Mouse (Mus musculus) gastrocnemius, postnatal 25 days (tissue): ENCODE results near the gene Lamc1. TPM values are rescaled to one million over a fixed set of nuclear protein-coding genes. Genes with fewer than 3 reads are reported as not detected.

ENCODE experiments used
- DNase-seq: peaks from one replicate; pipeline ENCODE4 v3.0.0; 2022
- total RNA-seq, 2 experiments: library from RNA; stranded (reverse); gene quantifications; 1 replicate in 1 of 2; 2 replicates in 1 of 2; pipeline ENCODE4 v1.2.3; 2021

Lamc1 gene
- total RNA-seq, 2 experiments from 2014 or later, result 102 to 113 TPM

DNA sequence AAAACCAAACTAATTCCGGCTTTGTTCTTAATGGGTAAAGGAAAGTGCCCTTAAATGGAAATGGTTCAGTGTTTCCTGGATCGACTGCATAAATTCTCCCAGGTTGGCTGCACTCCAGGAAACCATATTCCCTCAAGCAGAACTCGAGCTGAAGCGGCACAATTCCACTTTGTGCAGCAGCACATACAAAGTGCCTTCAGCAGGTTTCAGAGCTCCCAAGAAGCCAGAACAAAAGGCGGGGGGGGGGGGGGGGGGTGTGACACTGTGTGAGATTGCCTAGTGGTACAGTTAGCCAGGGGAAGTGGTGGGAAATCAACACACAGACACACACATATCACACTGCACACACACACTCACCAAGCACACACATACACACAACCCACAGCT lies 140.7 kb downstream of the Lamc1 start:
- DNase-seq, result no peak

DNA sequence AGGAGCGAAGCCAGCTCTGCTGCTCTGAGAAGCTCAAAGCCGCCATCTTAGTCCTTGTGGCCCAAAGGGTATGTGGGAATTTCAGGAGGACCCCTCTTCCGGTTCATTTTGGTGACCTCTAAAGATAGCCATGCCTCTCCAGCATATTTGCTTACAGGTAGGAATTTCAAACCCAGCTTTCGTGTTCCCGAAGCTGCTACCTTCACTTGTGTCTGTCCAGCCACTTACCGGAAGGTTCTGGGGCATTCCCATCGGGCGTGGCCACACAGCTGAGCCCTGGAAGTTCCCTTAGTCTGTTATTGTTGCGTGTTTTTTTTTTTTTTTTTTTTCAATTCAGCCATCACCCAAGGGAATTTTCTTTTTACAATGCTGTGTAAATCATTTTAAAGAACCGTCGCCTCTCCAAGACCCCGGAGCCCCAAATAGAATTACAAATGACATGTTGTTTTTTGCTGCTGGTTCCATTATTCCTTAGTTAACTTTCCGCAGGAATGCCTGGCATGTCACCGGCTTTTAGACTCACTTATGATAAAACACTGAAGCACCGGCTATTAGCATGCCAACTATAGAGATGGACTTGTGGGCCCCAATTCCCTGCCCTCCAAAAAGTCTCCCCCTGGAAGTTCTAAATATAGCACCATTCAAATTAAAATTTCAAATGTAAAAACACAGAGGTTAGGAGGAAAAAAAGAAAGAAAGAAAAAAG lies 141.2 kb downstream of the Lamc1 start:
- no peak for DNase-seq

DNA sequence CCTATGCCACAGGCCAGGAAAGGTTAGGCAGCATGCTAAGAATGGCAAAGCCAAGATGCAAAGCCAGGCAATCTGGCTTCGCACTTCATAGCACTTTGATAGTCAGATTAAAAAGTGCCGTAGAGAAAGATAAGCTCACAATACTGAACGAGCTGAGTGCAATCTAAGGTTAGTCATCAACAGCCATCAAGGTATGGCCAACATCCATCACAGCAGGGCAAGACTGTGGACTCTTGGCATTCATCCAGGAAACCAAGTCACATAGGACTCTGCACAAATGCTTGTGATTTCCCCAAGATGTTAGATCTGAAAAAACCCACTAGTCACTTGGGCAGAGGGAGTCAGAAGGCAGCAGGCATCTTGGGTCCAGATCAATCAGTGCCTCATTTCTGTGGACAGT lies 144.5 kb downstream of the Lamc1 start:
- DNase-seq, result no peak

DNA sequence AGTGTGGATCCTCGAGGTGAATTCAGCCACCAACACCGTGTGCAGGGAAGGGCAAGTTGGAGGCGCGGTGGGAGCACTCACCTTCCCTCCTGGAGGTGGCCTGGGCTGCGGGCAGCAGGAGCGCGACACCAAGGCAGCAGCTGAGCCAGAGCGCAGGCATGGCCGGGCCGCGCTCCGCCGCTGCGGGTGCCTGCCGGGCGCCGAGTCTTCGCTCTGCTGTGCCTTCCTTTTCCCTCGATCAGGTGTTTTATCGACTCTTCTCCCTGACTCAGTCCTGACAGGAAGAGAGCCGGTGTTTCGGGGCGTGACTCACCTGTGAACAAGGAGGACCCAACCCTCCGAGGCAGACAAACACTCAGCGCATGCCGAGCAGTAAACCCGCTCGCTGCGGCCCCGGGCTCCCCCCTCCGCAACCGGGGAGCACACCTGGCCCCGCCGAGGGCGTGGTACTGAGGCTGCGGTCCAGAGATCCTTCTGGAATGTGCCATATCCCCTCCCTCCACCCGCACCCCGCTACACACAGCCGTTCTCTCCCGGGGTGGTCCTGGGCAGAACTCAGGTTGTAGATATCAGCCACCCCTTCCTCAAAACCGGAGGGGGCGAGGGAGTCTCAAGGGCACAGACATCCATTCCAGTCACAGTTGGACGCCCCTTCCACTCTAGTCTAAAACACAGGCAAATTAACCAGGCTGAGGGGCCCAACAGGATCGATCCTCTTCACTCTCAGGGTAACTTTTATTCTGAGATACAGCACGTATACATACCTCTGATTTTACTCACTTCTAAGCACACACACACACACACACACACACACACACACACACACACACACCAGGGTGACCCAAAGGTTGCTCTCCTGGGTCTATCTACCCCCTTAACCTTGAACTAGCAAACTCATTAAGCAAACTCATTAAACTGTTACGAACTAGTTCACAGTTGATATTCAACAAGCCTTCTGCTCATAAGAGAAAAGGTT lies 146.5 kb downstream of the Lamc1 start, which contains the start of gene Lamc2:
Gene Lamc2, minus strand, starts transcription at position 620 of the 976 bp plus-strand sequence.
- DNase-seq, result no peak

DNA sequence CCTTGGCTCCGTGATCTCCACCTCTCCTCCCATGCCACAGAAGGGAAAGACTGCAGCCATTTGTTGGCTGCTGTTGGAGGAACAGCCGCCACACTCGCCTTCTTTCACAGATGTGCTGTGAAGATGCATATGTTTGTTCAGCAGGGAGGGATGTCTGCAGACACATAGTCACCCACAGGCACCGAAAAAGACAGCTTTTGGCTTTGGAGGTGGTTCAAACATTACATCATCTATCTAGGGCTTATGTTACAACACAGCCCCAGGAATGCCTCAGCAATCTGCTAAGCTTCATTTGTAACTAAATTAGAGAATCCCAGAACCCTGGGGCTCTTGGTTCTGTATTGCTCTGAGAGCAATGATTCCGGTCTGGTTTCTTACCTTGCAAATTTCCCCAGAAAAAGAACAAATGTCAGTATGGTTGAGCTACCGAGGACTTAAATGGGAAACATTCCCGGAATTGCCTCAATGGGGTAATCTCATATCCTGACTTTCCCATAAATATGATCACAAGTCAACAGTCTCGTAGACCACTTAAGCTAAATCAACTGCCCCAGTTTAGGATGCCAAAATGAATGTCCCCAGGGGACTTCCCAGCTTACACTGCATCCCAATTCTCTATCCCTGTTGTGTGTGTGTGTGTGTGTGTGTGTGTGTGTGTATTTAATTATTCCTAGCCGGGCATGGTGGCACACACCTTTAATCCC lies 151.8 kb downstream of the Lamc1 start:
- DNase-seq, result no peak

DNA sequence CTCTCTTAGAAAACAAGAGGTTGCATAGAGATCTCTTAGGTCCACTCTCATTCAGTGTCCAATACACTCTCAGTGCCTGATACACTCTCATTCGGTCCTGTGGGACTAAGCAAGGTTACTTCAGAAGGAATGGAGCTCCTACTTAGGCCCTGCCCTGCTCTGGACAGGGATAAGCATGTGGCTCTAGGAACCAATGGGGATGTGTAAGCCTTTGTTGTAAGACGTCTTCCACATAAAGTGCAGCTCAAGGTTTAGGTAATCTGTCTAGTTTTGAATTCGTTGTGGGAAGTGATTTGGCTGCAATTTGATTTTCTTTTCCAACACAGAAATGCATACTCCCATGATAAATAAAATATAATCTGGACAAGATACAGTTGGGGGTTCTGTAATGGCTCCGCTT lies 152.4 kb downstream of the Lamc1 start:
- DNase-seq, result no peak

DNA sequence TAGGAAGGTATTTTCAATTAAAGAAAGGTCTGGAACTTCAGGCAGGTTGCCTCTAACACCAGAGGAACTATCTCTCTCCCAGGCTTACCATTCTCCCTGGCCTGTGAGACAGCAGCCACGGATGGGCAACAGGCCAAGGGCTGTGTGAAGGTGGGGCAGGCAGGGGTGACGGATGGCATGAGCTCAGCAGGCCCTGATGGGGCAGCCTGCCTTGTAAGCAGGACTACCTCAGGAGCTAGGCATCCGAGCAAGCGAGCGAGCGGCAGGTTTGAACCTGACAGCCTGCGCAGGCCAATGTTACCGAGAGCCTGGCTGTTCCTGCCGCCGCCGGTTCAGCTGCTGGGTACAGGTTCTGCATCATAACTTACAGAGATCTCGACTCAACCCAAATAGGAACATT lies 157.8 kb downstream of the Lamc1 start:
- DNase-seq, result peak; percentile 70

DNA sequence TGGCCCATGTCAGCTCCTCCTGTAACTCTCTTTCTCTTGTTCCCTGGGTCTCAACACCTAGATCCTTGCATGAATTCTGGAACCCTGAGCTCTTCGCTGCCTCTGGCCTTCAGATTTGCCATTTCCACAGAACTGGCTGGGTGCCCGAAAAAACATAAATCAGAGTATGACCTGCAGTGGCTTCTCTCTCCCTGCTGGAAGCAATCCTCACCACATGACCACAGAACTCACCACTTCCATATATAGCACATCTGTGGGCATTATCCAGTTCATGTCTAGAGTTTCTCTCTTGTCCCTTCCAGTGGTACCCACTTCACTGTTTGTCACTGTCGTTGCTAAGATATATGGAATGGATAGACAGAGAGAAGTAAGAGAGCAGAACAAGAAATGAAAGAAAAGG lies 159.3 kb downstream of the Lamc1 start:
- DNase-seq, result no peak

DNA sequence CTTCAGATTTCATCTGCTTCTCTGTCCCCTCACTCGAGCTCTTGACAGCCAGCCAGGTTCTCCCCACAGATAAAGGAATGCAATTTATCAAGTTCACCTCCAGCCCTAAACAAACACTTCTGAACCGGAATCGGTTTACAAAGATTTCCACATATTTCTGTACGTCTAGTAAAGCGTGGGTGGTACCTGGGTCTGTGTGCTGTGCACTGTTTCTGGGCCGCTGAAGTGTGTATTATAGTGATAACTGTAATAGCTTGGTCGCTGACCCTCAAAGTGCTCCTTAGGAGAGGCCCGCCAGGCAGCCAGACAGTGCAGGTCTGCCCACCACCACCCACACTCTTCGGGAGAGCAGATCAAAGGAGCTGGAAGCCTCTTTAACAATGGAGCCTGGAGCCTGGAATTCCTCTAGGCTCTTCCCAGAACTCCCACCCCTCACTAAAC lies 160.3 kb downstream of the Lamc1 start:
- DNase-seq, result no peak

DNA sequence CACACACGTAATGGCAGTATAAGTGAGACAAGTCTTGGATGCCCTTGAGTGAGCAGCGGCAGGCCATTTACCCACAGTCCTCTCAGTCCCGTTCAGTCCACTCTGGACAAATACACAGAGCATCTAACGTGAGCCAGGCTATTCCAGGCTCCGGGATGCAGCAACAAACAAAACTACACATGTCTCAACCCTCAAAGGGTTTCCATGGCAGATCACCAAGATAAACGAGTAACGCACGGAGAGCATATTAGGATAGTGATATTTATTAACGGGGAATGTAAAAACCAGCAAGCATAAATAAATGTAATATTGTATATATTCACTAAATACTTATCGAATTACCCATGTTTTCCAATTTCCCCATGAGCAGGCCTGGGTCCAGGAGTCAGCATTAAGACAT lies 161.6 kb downstream of the Lamc1 start:
- peak; percentile 13 for DNase-seq

Other genes with a start within 250 kb of the Lamc1 start
- 1 to 10 TPM; 5.0 to 6.1 TPM for gene Lamc2, start 146.3 kb downstream of the Lamc1 start, total RNA-seq
- gene Shcbp1l, start 92.4 kb upstream of the Lamc1 start, total RNA-seq, result not detected
- 10 to 100 TPM; 26.0 to 26.8 TPM for gene Dhx9, start 154.9 kb upstream of the Lamc1 start, total RNA-seq
- 1 to 10 TPM in 1 of 2 experiments, under 1 TPM in 1; 0.90 to 2.1 TPM for gene Npl, start 217.3 kb upstream of the Lamc1 start, total RNA-seq